Mouse (Mus musculus): Measurements from ENCODE around the gene Fpr2. TPM values are rescaled to one million over a fixed set of nuclear protein-coding genes. Genes with fewer than 3 reads are reported as not detected.

Gene Fpr2
- polyA plus RNA-seq, 1 experiment, result 1.1 TPM

- Histone ChIP-seq H3K9me3 (peaks cover 3% of the 10 kb centered on the region; the same call in 1 of the 2 replicates), H3K4me1 (peaks cover 6% of the 10 kb centered on the region; the same call in 1 of the 2 replicates), H3K4me3 (replicated peaks) (no peak within 1 kb of the TSS), H3K27me3 (replicated peaks) (peaks cover 14% of the 10 kb centered on the region), H3K36me3 (replicated peaks; ENCODE audit: low read length) (no peaks in the 10 kb centered on the region)
- TF ChIP-seq FLI1 (IDR thresholded peaks at IDR 0.05; ENCODE audit: low read length) (no peak), GATA1 (IDR thresholded peaks at IDR 0.05; ENCODE audit: borderline replicate concordance, low read length) (no peak)
Measured at GRCm38 (mm10) chr17:17855064-17855838, 32.4 kb upstream of the Fpr2 start, which contains the start of gene Has1. Gene Has1 (minus strand): TSS chr17:17855205.

GRCm38 (mm10) chr17:17856612-17857011, 31.0 kb upstream of the Fpr2 start:
- Histone ChIP-seq H3K4me1 (peaks cover 8% of the 10 kb centered on the region), H3K4me3 (replicated peaks) (no peak overlapping the region), H3K36me3 (replicated peaks; ENCODE audit: low read length) (no peaks in the 10 kb centered on the region), H3K9me3 (no peaks in the 10 kb centered on the region), H3K27me3 (replicated peaks) (peaks cover 11% of the 10 kb centered on the region)
- TF ChIP-seq GATA1 (IDR thresholded peaks at IDR 0.05; ENCODE audit: borderline replicate concordance, low read length) (no peak), FLI1 (IDR thresholded peaks at IDR 0.05; ENCODE audit: low read length) (no peak)

GRCm38 (mm10) chr17:17857446-17857845, 30.2 kb upstream of the Fpr2 start:
- no peak for TF ChIP-seq FLI1 (IDR thresholded peaks at IDR 0.05; ENCODE audit: low read length)
- no peak for TF ChIP-seq GATA1 (IDR thresholded peaks at IDR 0.05; ENCODE audit: borderline replicate concordance, low read length)
- peaks cover 11% of the 10 kb centered on the region for H3K27me3 ChIP-seq (replicated peaks)
- peaks cover 13% of the 10 kb centered on the region for H3K4me1 ChIP-seq
- no peaks in the 10 kb centered on the region for H3K9me3 ChIP-seq
- H3K4me3 ChIP-seq (replicated peaks), result no peak overlapping the region
- no peaks in the 10 kb centered on the region for H3K36me3 ChIP-seq (replicated peaks; ENCODE audit: low read length)

DNA sequence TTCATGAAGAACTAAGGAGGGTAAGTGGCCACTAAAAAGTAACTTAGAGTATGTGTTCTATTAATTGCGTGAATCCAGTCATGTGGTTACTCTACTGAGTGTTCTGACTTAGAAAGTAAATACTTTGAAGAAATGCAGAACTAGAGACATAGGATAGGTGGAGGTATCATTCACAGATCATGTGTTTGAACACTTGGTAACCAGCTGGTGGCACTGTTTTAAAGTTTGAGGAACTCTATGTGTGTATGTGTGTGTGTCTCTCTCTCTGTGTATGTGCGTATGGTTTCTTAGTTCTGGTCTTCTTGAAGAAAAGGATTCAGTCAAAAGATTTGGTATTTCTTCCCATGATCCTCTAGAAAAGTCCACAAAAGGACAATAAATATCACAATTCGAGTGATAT, 27.5 kb upstream of the Fpr2 start:
- H3K27me3 ChIP-seq (replicated peaks), result peaks cover 11% of the 10 kb centered on the region
- no peaks in the 10 kb centered on the region for H3K36me3 ChIP-seq (replicated peaks; ENCODE audit: low read length)
- H3K4me3 ChIP-seq (replicated peaks), result no peak overlapping the region
- H3K4me1 ChIP-seq, result peaks cover 20% of the 10 kb centered on the region
- TF ChIP-seq GATA1 (IDR thresholded peaks at IDR 0.05; ENCODE audit: borderline replicate concordance, low read length) (no peak), FLI1 (IDR thresholded peaks at IDR 0.05; ENCODE audit: low read length) (no peak)
- no peaks in the 10 kb centered on the region for H3K9me3 ChIP-seq

DNA sequence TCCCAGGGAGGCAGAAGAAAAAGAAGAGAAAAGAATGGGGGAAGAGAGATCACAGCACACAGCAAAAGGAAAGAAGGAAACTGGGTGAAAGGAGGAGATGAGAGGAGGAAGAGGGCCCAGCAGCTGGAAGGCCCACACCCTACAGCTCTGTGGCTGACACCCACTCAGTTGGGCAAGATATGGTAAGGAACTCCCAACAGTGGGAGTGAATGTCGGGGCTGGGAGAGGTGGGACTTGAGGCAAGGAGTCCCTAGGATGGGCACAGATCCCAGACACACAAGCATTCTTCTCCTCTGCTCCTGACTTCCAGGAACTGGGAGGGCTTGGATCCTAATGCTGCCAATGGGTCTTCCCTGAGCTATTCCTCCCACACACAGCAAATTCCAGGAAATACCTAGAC, 25.3 kb upstream of the Fpr2 start:
- peaks cover 40% of the 10 kb centered on the region for H3K4me1 ChIP-seq
- H3K4me3 ChIP-seq (replicated peaks), result no peak overlapping the region
- no peaks in the 10 kb centered on the region for H3K9me3 ChIP-seq
- no peak for TF ChIP-seq FLI1 (IDR thresholded peaks at IDR 0.05; ENCODE audit: low read length)
- TF ChIP-seq GATA1 (IDR thresholded peaks at IDR 0.05; ENCODE audit: borderline replicate concordance, low read length), result no peak
- peaks cover 3% of the 10 kb centered on the region for H3K27me3 ChIP-seq (replicated peaks)
- no peaks in the 10 kb centered on the region for H3K36me3 ChIP-seq (replicated peaks; ENCODE audit: low read length)

GRCm38 (mm10) chr17:17865168-17865567, 22.5 kb upstream of the Fpr2 start:
- no peak overlapping the region for H3K4me3 ChIP-seq (replicated peaks)
- no peaks in the 10 kb centered on the region for H3K9me3 ChIP-seq
- TF ChIP-seq FLI1 (IDR thresholded peaks at IDR 0.05; ENCODE audit: low read length) (no peak), GATA1 (IDR thresholded peaks at IDR 0.05; ENCODE audit: borderline replicate concordance, low read length) (no peak)
- H3K36me3 ChIP-seq (replicated peaks; ENCODE audit: low read length), result no peaks in the 10 kb centered on the region
- H3K4me1 ChIP-seq, result peaks cover 38% of the 10 kb centered on the region
- no peaks in the 10 kb centered on the region for H3K27me3 ChIP-seq (replicated peaks)

- Histone ChIP-seq H3K27me3 (replicated peaks) (no peaks in the 10 kb centered on the region), H3K4me1 (peaks cover 47% of the 10 kb centered on the region)
- TF ChIP-seq FLI1 (IDR thresholded peaks at IDR 0.05; ENCODE audit: low read length), result no peak
- TF ChIP-seq GATA1 (IDR thresholded peaks at IDR 0.05; ENCODE audit: borderline replicate concordance, low read length), result no peak
Measured at GRCm38 (mm10) chr17:17866801-17867469, 20.7 kb upstream of the Fpr2 start.

GRCm38 (mm10) chr17:17870892-17871550, 16.6 kb upstream of the Fpr2 start:
- TF ChIP-seq GATA1 (IDR thresholded peaks at IDR 0.05; ENCODE audit: borderline replicate concordance, low read length), result no peak
- TF ChIP-seq FLI1 (IDR thresholded peaks at IDR 0.05; ENCODE audit: low read length), result no peak
- H3K4me3 ChIP-seq (replicated peaks), result no peak overlapping the region

More at GRCm38 (mm10) chr17:17866801-17867469, 20.7 kb upstream of the Fpr2 start:
- Histone ChIP-seq H3K9me3 (no peaks in the 10 kb centered on the region), H3K36me3 (replicated peaks; ENCODE audit: low read length) (no peaks in the 10 kb centered on the region), H3K4me3 (replicated peaks) (no peak overlapping the region)

GRCm38 (mm10) chr17:17871697-17872096, 15.9 kb upstream of the Fpr2 start:
- no peak overlapping the region for H3K4me3 ChIP-seq (replicated peaks)
- TF ChIP-seq GATA1 (IDR thresholded peaks at IDR 0.05; ENCODE audit: borderline replicate concordance, low read length) (no peak), FLI1 (IDR thresholded peaks at IDR 0.05; ENCODE audit: low read length) (no peak)
- no peaks in the 10 kb centered on the region for H3K36me3 ChIP-seq (replicated peaks; ENCODE audit: low read length)
- H3K27me3 ChIP-seq (replicated peaks), result no peaks in the 10 kb centered on the region
- peaks cover 22% of the 10 kb centered on the region for H3K4me1 ChIP-seq
- H3K9me3 ChIP-seq, result peaks cover 8% of the 10 kb centered on the region

More at GRCm38 (mm10) chr17:17870892-17871550, 16.6 kb upstream of the Fpr2 start:
- H3K36me3 ChIP-seq (replicated peaks; ENCODE audit: low read length), result no peaks in the 10 kb centered on the region
- peaks cover 8% of the 10 kb centered on the region for H3K9me3 ChIP-seq
- no peaks in the 10 kb centered on the region for H3K27me3 ChIP-seq (replicated peaks)
- H3K4me1 ChIP-seq, result peaks cover 29% of the 10 kb centered on the region
